Mouse (Mus musculus): Measurements from ENCODE around the gene Trappc1.

The Trappc1 gene

DNA sequence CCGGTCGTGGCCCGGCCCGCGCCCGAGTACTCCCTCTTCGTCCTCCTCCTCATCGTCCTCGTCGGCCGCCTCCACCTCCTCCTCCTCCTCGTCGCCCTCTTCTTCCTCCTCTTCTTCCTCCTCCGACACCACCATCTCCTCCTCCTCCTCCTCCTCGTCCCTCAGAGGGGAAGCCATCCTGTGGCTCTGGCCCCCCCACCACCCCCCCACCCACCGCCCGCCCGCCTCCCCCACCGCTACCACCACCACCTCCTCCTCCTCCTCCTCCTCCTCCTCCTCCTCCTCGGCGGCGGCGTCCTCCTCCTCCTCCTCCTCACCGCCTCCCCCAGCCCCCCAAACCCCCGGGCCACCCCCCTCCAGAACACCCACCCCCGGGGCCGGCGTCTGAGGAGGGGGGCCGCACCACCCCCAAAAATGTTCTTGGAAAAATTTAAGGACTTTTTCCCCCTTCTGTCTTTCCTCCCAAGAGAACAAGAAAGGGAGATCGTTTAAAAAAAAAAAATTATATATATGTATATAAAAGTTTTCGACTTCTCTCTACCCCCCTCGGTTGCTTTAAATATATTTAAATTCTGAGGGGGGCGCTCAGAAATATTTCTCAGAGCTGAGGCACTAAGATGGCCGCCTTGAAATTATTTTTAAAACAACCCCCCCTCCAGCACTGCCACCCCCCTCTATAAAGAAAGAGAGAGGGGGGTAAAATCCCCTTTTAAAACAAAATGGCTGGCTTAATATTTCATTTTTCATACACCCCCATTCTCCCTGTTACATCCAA is 45.6 kb downstream of the Trappc1 start, which contains the start of gene Chd3:
Chd3 (minus strand) TSS at position 192 of the 775 bp plus-strand sequence.
- no peak for DNase-seq (ENCODE audit: low read depth, low spot score)

DNA sequence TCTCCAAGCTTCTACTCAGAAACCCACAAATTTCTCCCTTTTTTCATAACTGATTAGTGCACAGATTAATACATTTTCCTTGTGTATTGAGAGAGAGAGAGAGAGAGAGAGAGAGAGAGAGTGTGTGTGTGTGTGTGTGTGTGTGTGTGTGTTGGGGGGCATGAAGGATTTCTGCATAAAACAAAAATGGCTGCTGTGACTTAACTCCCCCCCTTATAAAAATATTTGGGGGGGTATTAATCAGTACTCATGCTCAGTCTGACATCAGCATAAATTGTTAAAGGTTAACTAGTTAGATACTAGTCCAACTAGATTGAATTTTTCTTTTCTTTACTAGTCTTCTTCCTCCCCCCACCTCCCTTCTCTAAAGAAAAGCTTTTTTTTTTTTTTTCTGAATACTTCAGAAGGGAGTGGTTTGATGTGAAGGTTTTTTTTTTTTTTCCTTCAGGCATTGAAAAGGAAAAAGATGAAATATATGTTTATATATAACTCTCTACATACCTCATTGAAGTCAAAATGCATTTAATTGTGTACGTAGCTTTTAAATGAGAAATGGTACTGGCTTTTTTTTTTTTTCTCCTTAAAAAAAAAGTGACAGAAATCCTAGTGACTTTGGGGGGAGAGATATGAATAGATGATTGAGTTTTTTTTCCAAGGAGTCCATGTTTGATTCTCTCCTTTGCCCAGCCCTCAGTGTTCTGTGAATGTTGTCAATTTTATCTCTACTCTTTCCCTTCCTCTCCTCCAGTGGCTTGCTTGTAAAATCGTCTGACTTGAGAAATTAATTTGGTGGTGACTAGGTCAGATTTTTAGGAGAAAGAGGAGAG is 46.4 kb downstream of the Trappc1 start:
- no peak for DNase-seq (ENCODE audit: low read depth, low spot score)

DNA sequence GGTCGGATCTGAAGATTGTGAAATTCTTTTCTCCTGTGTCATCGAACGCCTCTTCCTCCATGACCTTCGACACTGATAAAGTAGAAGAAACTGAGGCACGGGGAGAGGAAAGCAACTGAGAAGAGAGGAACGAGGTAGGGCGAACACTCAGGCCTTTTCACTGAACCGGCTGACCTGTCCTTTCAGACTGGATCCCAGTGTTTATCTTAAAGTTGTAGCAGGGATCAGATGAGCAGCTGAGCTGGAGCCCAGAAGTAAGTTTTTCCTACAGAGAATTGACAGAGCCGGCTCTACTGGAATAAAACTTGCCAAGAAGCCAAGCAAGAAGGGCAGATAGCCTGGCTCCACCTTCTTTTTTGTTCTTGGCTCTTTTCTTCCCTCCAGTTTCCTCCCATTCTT is 47.0 kb downstream of the Trappc1 start:
- no peak for DNase-seq (ENCODE audit: low read depth, low spot score)

GRCm38 (mm10) chr11:69371601-69372000 is 47.8 kb downstream of the Trappc1 start:
- DNase-seq (ENCODE audit: low read depth, low spot score), result no peak

GRCm38 (mm10) chr11:69372056-69372779 is 48.4 kb downstream of the Trappc1 start:
- DNase-seq (ENCODE audit: low read depth, low spot score), result no peak

DNA sequence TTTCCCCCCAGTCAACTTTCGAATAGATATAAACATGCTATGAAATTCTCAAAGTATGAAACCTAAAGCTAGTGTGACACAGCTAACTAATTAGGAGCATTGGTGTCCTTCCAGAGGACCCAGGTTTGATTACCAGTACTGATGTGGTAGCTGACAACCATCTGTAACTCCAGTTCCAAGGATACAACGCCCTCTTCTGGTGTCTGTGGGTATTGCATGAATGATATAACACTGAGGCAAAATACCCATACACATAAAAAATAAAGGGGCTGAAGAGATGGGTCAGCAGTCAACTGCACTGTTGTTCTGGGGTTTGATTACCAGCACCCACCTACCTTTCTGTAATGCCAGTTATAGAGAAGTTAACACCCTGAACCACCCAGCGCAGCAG is 49.0 kb downstream of the Trappc1 start:
- DNase-seq (ENCODE audit: low read depth, low spot score), result peak; percentile 57

DNA sequence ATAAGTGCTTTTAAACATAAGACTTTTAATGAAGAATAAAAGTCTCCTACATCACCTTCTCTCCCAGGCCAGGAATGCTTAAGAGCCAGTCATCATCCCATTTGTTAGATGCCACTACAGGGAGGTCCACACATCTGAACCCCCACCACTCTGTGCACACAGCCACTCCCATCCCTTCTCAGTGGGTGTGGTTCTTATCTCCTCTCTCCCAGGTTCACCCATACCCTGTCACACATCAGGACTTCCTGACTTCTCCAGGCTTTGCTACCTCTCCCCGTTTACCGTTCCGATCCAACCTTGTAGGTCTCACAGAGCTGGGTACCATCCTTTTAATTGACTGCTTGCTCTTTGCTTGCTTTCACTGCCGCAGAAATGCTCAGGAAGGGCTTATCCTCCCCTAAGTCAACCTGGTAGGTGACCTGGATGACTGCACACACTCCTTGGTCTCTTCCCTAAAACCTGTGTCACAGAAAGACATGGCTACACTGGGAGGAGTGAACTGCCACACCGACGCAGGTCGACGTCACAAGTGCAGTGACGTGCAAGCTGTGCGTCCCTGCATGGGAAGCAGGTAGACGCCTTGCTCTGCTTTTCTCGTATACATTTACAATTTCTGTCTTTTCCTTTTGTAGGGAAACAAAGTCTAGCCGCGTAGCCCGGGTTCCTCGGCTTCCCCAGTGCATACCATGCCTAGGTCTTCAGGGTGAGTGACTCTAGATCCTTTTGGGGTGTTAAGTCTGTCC is 49.6 kb downstream of the Trappc1 start:
- DNase-seq (ENCODE audit: low read depth, low spot score), result peak; percentile 67
